Mouse (Mus musculus): ENCODE data around the gene Ypel2. TPM values are rescaled to one million over a fixed set of nuclear protein-coding genes. Genes with fewer than 3 reads are reported as not detected.
A peak's percentile ranks its signal among the peaks of the same experiment; 100 is the strongest.

Ypel2 gene
- polyA plus RNA-seq, 1 experiment from 2014 or later = 9.5 TPM

DNA sequence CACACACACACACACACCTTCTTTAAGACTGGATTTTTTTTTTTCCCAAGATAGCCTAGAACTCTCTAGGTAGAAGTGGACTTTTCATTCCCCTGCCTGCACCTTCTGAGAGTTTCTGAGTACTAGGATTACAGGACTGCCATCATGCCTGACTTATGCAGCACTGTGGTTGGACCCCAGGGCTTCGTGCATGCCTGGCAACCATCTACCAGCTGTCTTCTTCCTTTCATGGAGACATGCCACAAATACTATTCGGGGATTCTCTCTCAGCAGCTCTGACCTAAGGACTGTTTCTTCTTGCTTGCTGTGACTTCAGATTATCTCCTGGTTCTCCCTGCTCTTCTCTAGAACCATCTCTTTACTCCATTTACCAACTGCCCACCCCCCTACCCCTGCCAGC is 88.2 kb downstream of the Ypel2 start:
- no peak for DNase-seq (ENCODE audit: low spot score)

DNA sequence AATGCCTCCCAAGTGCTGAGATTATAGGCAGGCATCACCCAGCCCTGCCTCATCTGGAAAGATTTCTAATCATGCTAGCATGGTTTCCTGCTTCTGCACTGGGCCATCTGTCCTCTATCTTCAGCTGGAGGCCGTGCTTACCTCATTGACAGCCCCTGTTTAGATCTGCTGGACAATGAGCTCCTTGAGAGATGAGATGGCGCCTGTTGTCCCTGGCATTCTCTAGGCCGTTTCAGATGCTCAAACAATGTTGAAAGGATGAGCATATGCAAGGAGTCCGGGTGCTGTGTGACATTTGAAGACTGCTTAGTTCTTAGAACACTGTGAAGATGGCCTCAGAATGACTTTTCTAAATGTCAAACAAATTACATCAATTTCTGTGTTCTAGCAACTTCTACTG is 88.8 kb downstream of the Ypel2 start:
- DNase-seq (ENCODE audit: low spot score) = no peak

DNA sequence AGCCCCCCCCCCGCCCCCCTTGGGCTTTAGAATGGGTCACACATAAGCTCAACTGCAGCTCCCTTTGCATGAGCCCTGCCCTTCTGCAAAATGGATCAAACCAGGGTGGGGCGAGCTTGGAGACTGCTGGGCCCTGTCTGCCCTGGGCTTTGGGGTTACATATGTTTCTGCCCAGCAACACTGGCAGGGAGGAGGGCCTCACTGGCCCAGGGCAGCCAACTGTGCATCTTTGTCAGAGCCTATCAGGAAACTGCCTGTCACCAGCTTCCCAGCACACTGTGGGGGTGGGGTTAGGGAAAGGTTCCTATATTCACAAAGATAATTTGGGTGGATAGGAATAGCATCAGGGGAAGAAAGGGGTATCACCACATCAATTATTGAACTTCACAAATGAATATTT is 95.1 kb downstream of the Ypel2 start:
- DNase-seq (ENCODE audit: low spot score) = peak; percentile 26

DNA sequence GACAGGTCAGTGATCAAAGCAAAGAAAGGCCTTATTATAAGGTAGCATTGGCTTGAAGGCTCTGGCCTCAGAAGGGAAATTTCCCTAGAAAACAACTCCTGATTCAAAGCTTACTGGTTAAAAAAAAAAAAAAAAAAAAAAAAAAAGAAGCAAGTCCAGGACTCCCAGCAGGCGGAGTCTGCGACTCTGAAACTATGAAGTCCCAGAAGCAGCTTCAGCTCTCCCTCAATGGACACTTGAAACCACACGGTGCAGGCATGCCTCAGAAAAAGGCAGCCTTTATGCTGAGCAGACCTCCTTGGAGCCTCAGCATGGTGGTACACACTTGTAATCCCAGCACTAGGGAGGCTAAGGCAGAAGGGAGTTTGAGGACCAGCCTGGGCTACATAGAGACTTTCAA is 97.9 kb downstream of the Ypel2 start:
- DNase-seq (ENCODE audit: low spot score) = no peak

DNA sequence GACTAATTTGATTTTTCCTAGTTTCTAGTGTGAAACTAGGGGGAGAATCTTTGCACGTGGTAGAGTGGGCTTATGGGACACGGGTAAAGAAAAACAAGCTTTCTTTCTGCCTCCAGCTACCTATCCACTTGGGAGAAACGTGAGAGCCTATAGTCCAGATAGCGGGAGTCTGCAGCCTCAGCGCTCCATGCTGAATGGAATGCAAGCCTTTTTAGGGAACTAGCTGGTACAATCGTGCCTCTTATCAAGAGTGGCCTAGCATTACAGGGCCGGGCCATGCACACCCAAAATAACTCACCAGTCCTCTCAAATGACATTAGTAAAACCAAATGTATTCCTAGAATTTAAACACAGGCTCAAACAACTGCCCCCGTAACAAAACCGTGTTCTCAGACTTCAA is 98.4 kb downstream of the Ypel2 start:
- no peak for DNase-seq (ENCODE audit: low spot score)

DNA sequence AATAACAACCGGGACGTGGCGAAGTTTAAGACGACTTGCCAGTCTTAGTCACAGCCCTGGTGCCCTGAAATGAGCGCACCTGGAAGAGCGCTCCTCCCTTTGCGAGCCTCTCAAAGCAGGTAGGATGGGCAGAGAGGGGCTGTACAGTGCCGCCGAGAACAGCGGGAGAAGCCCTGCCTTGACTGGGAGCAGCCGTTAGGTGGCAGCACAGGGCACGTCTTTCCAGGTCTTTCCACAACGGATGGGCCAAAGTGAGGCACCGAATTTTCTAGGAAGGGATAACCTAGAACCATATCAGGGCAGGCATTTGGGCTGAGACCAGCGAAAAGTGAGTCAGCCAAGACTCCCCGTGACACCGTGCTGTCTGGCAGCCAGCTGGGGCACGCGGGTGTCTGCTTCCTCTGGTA is 99.3 kb downstream of the Ypel2 start:
- peak; percentile 87 for DNase-seq (ENCODE audit: low spot score)

DNA sequence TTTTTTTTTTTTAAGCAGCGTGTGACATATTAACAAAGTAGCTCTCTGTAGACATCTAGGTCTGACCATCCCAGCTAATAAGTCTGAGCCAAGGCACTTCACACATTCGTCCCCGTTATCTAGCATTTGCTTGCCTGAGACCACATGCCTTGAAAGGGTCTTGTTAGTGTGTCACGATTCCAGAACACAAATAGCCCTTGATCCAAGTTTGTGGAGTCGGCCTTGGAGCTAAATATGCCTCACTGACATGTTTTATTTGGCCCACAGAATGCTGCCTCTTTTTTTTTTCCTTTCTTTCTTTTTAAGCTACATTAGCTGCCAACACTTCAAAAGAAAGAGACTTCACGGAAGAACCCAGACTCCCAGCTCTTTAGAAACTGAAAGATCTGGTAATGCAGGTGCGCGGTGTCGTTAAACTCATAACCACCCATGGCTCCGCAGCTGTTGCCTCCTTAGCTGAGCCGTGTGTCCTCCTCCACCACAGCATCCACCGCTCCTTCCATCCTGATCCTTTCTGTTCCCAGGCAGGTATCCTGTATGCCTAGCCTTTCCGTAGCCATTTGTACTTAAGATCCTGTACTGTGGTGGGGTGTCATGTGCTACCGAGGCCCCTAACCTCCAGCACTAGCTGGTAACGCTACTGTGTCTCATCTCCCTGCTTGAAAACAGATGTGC is 100.4 kb downstream of the Ypel2 start:
- peak; percentile 90 for DNase-seq (ENCODE audit: low spot score)

Other genes with a start within 250 kb of the Ypel2 start
- gene Cltc, start 236.1 kb downstream of the Ypel2 start, polyA plus RNA-seq (2015; fragmentation: Nextera tagmentation; extraction: Ambion mirVana) = 70.3 and 73.7 TPM in 2 replicates
- 20.2 and 20.3 TPM in 2 replicates for gene Dhx40, start 186.0 kb downstream of the Ypel2 start, polyA plus RNA-seq (2015; fragmentation: Nextera tagmentation; extraction: Ambion mirVana)
- 12.6 and 14.6 TPM in 2 replicates for gene Gdpd1, start 80.4 kb upstream of the Ypel2 start, polyA plus RNA-seq (2015; fragmentation: Nextera tagmentation; extraction: Ambion mirVana)
- gene Smg8, start 93.1 kb upstream of the Ypel2 start, polyA plus RNA-seq (2015; fragmentation: Nextera tagmentation; extraction: Ambion mirVana) = 17.1 and 17.9 TPM in 2 replicates
- gene Prr11, start 115.0 kb upstream of the Ypel2 start, polyA plus RNA-seq (2015; fragmentation: Nextera tagmentation; extraction: Ambion mirVana) = 5.6 and 5.8 TPM in 2 replicates
- gene Ska2, start 115.5 kb upstream of the Ypel2 start, polyA plus RNA-seq (2015; fragmentation: Nextera tagmentation; extraction: Ambion mirVana) = 59.6 and 59.7 TPM in 2 replicates
- 26.4 and 27.1 TPM in 2 replicates for gene Trim37, start 133.4 kb upstream of the Ypel2 start, polyA plus RNA-seq (2015; fragmentation: Nextera tagmentation; extraction: Ambion mirVana)

Measured in thymus, postnatal 0 days (tissue).